Mouse (Mus musculus): ENCODE data around the gene 1110012L19Rik.
"Not testable (repeated sequence)": the region's sequence is repeated elsewhere in the genome, so short reads cannot be mapped to it uniquely, and the experiment has no call there.

The 1110012L19Rik gene

DNA sequence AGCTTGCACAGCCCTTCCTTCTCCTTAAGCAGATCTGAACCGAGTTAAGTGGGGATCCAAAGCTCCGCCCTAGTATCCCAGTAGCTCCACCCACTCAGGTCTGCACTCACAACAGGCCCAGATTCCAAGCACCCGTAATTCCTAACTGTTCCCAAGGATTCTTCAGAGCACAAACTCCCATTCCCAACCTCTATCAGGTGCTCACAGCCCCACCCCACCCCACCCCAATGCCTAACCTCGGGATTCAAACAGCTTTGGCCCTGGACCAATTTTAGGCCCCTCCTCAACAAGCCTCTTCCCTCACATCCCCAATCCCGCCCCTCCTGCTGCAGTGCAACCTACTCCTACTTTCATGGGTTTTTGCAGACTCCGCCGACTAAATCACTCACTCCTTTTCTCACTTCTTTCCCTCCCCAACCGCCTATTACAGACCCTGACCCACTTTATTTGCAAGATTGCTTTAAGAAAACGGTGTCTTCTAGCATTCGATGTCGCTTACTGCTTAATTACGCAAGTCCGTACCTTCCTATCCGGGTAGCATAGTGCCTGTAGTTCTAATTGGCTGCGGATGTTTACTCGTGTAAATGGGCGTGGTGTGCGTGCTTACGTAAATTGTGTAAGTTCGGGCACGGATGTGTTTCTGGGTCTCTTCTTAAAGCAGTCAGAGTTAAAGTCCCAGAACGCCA lies at the start of gene 1110012L19Rik:
Gene 1110012L19Rik, plus strand, starts transcription at position 602 of the 686 bp plus-strand sequence.
- peak; percentile 74 for DNase-seq (ENCODE audit: low read depth, low spot score)

DNA sequence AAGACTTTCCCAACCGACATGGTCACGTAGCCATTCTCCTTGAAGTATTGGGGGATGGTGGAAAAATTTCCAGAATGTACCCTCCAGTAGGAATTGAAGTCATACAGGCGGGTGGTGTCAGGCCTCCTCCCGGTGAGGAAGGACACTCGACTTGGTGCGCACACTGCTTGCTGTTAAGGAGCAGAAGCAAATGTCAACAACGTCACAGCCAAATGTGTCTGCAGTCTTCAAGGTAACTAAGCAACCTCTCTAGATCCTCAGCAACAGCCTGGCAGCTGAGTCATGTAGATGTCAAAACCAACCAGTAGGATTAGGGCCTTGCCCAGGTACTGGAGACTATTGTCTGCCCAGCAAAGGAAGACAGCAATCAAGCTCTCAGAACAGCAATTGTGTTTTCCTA lies 22.7 kb upstream of the 1110012L19Rik start:
- DNase-seq (ENCODE audit: low read depth, low spot score), result no peak

DNA sequence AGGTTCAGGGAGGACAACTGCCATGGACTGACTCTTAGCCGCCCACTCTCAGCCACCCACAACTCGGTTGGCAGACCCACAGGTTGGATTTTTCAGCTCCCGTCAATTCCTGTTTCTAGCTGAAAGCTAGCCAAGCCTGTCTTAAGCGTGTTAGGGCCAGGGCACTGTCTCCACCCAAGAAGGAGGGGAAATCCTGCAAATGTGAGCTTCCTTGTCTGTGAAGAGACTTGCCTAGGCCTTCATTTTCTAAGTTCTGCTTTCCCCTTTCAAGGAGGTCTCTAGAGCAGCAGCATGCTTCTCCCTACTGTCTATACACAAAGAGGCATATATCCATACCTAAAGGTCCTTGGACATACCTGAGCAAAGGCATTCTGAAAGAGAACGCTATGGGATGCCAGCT lies 22.2 kb upstream of the 1110012L19Rik start:
- DNase-seq (ENCODE audit: low read depth, low spot score), result no peak

DNA sequence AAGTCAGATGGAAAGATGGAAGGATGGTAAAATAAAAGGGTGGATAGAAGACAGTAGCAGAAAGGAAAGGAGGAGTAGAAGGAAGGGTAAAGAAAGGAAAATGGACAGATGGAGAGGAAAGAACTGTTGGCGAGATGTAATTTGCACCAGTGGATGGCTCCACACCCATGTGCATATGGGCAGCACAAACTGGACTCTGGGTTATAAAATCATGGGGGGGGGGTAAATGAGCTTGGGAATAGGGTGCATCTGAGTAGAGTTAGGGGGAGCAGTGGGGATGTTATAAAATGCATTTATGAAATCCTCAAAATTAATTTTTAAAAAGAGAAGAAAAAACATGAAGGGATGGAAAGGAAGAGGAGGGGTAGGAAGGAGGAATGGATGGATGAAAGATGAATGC lies 21.5 kb upstream of the 1110012L19Rik start:
- no peak for DNase-seq (ENCODE audit: low read depth, low spot score)

DNA sequence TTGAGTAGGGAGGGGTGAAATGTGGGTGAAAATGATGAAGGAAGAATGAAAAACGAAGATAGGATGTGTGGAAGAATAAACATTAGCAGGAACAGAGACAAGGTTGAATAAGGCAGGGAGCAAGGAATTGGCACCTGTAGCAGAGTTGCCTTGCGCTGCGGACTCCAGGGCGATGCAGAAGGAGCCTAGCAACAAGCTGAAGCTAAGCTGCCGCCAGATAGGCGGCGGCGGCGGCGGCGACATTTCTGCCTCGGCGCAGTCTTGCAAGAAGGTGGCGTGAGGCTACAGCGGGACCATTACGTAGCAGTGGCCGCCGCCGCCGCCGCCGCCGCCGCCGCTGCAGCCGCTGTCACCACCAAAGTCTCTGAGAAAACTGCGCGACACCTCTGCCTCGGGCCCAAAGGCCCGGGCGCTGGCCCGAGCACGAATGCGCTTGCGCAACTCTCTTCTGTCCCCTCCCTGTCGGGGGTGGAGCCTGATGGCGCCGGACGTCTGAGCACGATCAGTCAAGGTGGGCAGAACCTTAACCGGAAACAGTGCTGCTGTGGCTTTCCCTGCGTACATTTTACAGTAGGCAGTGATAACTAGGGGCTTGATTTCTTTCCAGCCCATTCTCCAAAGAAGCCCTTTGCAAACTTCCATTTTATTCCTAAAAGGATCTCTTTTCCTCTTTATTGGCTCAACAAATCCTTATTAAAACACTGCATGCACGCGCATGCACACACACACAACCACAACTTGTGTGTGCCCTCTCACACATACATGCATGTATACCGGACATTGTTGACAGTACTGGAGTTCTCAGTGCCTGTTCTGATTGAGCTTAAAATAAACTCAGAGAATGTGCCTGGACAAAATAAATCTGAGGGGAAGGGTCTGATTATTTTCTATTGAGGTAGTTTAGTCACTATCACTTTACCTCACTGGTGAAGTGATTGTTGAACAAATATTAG lies 20.7 kb upstream of the 1110012L19Rik start, which contains the start of gene Ids:
Gene Ids, minus strand, starts transcription at position 424 of the 953 bp plus-strand sequence.
- peak; percentile 88 for DNase-seq (ENCODE audit: low read depth, low spot score)

DNA sequence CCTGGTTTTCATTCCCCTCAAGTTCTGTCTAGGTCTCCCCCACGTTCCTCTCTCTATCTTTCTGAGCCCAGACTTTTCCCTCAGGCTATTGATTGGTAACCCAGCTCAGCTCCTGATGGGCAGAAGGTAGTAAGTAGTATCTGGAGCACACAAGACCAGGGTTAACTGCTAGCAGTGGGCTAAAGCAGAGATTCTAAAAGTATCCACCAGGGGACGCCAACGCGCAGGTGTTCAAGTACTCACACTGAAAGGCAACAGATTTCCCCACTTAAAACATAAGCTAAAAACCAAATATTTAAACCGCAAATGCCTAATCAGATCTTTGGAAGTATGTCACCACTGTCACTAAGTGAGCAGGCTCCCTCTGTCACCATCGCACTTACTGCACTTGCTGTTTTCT lies 15.9 kb upstream of the 1110012L19Rik start:
- not testable (repeated sequence) for DNase-seq (ENCODE audit: low read depth, low spot score)

DNA sequence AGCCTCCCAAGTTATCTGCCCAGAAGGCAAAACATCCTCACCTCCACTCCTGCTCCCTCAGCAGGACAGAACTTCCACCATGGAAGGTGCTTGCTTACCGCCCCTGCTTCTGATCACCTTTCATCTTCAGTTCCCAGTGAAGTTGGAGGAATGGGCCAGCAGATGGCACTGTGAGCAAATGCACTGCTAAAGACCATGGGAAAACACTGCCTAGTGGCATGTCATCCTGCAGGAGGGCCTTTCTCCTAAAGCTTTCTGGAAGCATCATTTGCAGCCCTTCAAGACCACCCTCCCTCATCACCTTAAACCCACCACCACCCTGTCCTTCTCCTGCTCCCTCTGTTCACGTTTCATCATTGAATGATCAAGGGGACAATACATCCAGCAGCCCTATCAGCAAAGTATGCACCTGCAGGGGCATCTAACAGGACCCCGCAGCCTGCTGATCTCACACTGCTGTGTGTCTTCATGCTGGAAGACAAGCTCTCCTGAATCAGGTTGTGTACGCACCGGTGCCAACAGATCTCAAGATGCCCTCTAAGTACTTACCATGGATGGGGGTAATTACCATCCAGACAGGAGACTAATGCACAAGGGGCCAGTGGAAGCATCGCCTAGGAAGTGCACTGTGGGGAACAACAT lies 11.1 kb upstream of the 1110012L19Rik start:
- DNase-seq (ENCODE audit: low read depth, low spot score), result not testable (repeated sequence)

DNA sequence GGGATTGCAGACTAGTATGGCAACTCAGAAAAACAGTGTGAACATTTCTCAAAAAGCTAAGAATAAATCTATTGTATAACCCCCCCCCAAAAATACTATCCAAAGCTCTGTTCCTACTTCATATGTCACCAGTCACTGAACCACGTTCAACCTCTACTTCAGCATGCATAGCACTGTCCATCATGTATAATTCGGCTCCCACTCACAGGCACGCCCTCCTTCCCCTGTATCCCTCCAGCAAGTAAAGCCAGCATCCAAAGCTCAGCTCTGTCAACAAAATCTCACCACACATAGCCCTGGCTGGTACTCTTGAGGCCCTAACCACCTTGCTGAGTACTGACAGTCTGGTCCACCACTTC lies 781 bp upstream of the 1110012L19Rik start:
- no peak for DNase-seq (ENCODE audit: low read depth, low spot score)

DNA sequence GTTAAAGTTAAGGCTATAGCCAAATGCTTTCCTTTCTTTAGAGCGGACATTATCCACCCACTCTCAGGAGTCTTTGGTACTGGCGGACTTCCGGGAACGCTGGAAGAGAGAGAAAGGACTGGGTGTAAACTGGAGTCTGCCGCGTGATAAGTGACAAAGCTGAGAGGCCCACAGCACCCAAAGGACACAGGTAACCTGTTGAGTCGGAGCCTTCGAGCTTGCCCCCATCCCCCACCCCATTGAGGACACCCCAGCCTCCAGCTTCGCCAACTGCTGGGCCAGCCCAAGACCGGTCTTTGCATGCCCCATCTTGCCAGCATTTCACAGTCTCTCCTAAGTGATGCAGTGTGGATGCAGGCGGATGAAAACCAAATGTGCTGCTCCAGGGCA lies 280 bp downstream of the 1110012L19Rik start:
- peak; percentile 1 for DNase-seq (ENCODE audit: low read depth, low spot score)

DNA sequence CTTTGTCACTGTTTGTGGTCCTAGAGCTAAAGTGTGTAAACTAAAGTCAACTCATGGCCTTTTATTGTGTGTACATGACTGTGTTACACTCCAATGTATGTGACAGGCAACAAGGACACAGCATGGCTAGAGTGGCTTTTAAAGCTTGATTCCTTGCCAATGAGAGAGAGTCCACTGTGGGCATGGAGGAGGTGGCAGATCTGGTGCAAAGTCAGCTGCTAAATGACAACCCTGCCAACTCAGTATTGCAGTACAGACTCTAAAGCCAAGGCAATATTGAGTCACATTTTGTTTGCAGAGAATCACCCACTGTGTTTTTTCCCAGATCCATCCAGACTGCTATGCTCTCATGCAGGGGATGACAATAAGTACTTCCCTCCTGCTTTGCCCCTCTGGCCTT lies 7.0 kb downstream of the 1110012L19Rik start:
- DNase-seq (ENCODE audit: low read depth, low spot score), result not testable (repeated sequence)

DNA sequence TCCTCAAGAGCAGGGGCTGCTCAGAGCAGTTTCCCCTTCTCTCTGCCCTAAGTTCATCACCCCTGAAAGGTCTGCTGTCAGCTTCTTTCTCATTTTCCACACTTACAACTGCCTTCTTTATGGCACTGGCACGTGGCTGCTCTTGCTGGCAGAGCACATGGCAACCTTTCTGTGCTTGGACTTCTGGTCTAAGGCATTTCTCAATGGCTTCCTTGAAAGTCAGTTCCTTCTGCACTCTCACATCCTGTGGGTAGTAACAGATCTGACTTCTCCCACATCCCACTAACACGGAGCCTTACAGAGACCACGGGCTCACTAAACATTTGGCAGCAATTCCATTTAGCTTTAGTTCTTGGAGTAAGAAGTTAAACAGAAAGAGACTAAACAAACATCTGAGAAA lies 39.8 kb downstream of the 1110012L19Rik start:
- not testable (repeated sequence) for DNase-seq (ENCODE audit: low read depth, low spot score)
